Mouse (Mus musculus): ENCODE measurements around the gene Dao. TPM values are rescaled to one million over a fixed set of nuclear protein-coding genes. Genes with fewer than 3 reads are reported as not detected.

Gene Dao
- polyA plus RNA-seq, 1 experiment from 2014 or later: not detected

DNA sequence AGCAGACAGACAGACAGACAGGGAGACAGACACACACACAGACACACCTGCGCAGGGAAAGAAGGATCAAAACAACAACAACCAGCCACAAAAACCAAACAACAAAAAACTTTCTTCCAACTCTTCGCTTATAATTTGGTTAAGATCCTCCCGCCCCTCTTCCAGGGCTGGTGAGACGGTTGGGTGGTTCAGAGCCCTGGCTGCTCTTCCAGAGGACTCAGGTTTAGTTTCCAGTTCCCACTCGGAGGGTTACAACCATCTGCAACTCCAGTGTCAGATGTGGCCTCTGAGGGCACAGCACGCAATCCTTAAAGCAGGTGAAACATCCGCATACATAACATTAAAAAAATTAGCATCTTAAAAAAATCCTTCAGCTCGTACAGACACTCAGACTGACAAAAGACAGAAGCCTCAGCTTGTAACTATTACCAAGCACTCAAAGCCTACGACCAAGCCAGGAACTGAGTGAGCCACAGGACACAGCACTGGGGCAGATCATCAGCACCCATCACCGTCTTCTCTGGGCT lies 32.0 kb upstream of the Dao start:
- Histone ChIP-seq H3K36me3 (peaks cover 8% of the 10 kb centered on the region), H3K4me1 (replicated peaks) (peaks cover 45% of the 10 kb centered on the region), H3K4me3 (no peak overlapping the region), H3K9ac (no peak overlapping the region), H3K4me2 (no peak overlapping the region), H3K27me3 (no peaks in the 10 kb centered on the region), H3K27ac (no peak overlapping the region), H3K9me3 (replicated peaks) (no peaks in the 10 kb centered on the region)
- ATAC-seq (replicated peaks; ENCODE audit: insufficient number of reproducible peaks, insufficient read depth, low FRiP score, low read depth): no peak
- WGBS: 77% methylated on average over 10 of the region's 10 CpGs

DNA sequence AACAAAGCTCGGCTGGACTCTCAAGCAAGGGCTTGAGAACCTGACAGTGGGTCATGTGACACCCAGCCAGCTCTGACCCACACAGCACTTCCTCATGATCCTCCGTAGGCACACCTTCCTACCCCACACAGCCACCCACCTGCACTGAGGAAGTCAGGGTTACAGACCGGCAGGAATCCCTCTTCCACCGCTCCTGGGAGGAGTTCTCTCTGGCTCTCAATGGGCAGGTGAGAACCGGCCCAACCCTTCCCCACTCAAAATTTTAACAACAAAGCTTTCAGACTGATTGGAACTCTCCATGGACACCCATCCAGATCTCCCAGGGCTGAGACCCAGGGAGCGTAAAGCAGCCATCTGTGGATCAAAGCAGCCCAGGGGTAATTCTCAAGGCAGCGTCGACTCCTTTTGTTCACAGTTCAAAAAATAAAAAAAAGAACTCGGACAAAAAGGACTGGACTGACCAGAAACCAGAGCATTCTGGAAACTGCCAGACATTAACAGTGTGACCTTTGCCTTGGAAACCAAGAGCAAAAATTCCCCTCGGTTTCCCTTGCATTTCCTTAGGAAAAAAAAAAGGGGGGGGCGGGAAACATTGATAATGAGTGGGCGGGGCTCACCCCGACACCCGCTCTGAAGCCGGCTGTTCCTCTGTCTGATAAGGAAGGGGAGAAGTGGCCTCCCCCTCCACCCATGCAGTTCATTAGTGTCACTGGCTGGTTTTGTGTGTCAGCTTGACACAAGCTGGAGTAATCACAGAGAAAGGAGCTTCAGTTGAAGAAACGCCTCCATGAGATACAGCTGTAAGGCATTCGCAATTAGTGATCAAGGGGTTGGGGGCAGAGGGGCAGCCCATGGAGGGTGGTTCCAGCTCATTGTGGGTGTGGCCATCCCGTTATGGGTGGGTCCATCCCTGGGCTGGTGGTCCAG lies 30.7 kb upstream of the Dao start:
- H3K4me2 ChIP-seq: peak overlapping the region; percentile 47; the same call in 1 of the 2 replicates
- 0 out of 2 replicates have a peak, but pooled peaks have one; percentile 34 for ATAC-seq (replicated peaks; ENCODE audit: insufficient number of reproducible peaks, insufficient read depth, low FRiP score, low read depth)
- H3K4me1 ChIP-seq (replicated peaks): peaks cover 53% of the 10 kb centered on the region
- peaks cover 8% of the 10 kb centered on the region for H3K36me3 ChIP-seq
- peak overlapping the region; percentile 73 for H3K27ac ChIP-seq
- H3K9me3 ChIP-seq (replicated peaks): no peaks in the 10 kb centered on the region
- 29% methylated on average over 18 of the region's 18 CpGs for WGBS
- no peaks in the 10 kb centered on the region for H3K27me3 ChIP-seq
- no peak overlapping the region for H3K9ac ChIP-seq
- H3K4me3 ChIP-seq: no peak overlapping the region

DNA sequence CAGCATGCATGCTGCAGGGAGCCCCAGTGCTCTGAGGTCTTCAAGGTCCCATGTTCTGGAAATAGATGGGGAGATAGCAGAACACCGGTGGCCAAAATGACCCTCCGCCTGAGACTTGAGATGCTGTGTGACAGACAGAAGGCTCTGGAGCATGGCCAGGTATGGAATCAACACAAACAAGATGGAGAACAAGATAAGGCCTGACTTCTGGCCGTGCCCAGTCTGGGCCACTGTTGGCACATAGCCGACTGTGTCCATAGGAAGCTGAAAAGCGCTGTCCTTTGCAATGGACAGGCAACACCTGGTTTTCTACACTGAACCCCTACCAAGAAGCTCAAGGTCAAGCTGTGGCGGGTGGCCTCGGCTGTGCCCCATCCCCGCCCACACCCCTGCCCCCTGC lies 29.7 kb upstream of the Dao start:
- H3K27ac ChIP-seq: peak overlapping the region; percentile 73
- ATAC-seq (replicated peaks; ENCODE audit: insufficient number of reproducible peaks, insufficient read depth, low FRiP score, low read depth): no peak
- H3K36me3 ChIP-seq: peaks cover 3% of the 10 kb centered on the region; the same call in 1 of the 2 replicates
- H3K4me3 ChIP-seq: no peak overlapping the region
- no peaks in the 10 kb centered on the region for H3K27me3 ChIP-seq
- H3K4me1 ChIP-seq (replicated peaks): peaks cover 53% of the 10 kb centered on the region
- H3K9me3 ChIP-seq (replicated peaks): no peaks in the 10 kb centered on the region
- peak overlapping the region; percentile 47; the same call in 1 of the 2 replicates for H3K4me2 ChIP-seq
- no peak overlapping the region for H3K9ac ChIP-seq
- 66% methylated on average over 8 of the region's 8 CpGs for WGBS

DNA sequence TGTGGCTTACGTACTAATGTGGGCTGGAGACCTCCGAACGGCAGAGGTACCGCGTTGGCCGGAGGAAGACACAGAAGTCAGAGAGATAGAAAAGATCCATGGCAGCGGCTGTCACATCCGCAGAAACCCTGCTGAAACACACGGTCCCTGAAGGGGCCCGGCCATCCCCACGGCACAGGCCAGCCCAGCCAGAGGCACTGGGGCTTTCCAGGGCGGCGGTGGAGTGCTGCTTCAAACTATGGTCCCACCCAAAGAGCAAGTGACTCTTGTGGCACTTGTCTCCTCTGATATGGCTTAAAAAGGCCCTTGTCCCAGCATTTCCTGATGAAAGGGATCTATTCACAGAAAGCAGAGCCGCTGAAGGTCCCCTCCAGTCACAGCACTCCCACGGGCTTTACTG lies 28.9 kb upstream of the Dao start:
- Histone ChIP-seq H3K9me3 (replicated peaks) (no peaks in the 10 kb centered on the region), H3K36me3 (0 out of 2 replicates have a peak, but pooled peaks cover 2% of the 10 kb centered on the region), H3K4me2 (peak overlapping the region; percentile 47), H3K4me1 (replicated peaks) (peaks cover 53% of the 10 kb centered on the region), H3K27ac (peak overlapping the region; percentile 73), H3K27me3 (no peaks in the 10 kb centered on the region), H3K4me3 (no peak overlapping the region), H3K9ac (peak overlapping the region; percentile 3; the same call in 1 of the 2 replicates)
- ATAC-seq (replicated peaks; ENCODE audit: insufficient number of reproducible peaks, insufficient read depth, low FRiP score, low read depth): no peak
- 25% methylated on average over 15 of the region's 15 CpGs for WGBS

DNA sequence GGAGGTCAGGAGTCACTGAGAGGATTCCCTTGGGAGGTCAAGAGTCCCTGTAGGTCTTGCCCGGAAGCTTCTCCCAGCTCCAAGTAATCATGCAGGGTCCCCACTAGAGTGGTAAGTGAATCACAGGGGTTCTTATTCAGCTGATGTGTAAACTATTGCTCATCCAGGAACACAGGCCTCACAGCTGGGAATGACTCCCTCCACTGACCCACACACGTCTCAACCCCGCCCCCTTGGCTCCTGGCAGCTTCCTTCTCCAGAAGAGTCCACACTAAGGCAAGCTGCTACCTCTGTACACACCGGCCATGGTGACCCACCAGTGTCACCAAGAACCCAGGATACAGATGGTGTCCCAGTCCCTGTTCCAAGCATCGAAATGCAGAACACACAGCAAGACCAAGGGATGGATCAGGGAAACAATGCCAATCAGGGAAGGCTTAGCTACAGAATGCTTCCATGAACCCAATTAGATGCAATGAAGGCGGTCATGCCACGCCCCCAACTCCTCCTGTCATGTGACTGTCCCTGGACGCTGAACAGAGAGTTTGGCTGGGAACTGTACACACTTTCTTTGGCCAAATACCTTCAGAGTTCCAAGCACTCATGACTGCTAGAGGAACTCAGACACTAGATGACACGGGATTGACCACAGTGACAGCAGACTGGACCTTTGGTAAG lies 27.8 kb upstream of the Dao start:
- Histone ChIP-seq H3K4me3 (no peak overlapping the region), H3K9ac (no peak overlapping the region), H3K36me3 (no peaks in the 10 kb centered on the region), H3K27me3 (no peaks in the 10 kb centered on the region), H3K9me3 (replicated peaks) (no peaks in the 10 kb centered on the region), H3K4me2 (no peak overlapping the region), H3K4me1 (replicated peaks) (peaks cover 56% of the 10 kb centered on the region), H3K27ac (peak overlapping the region; percentile 73)
- ATAC-seq (replicated peaks; ENCODE audit: insufficient number of reproducible peaks, insufficient read depth, low FRiP score, low read depth): peak; percentile 19; the same call in 1 of the 2 replicates
- WGBS: 54% methylated on average over 9 of the region's 9 CpGs

DNA sequence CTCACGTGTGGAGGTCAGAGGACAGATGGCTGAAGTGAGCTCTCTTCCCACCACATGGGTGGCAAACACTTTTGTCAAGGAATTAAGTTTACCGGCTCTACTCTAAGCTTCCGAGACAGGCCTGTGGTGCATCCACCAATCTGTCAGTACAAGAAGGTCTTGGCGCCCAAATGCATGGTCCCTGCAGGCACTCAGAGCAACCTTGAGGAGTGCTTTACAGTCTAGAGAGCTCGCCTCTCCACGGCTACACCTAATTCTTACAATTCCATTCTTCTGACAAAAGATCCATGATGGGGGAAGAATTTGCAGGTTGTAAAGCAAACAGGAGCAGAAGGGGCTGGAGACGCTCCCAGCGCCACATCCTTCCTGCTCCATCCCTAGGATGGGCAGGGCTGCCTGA lies 26.9 kb upstream of the Dao start:
- no peak for ATAC-seq (replicated peaks; ENCODE audit: insufficient number of reproducible peaks, insufficient read depth, low FRiP score, low read depth)
- Histone ChIP-seq H3K4me3 (no peak overlapping the region), H3K4me2 (no peak overlapping the region), H3K9ac (no peak overlapping the region), H3K27me3 (no peaks in the 10 kb centered on the region), H3K4me1 (replicated peaks) (peaks cover 56% of the 10 kb centered on the region), H3K9me3 (replicated peaks) (no peaks in the 10 kb centered on the region), H3K36me3 (no peaks in the 10 kb centered on the region; the same call in 1 of the 2 replicates), H3K27ac (no peak overlapping the region)
- 82% methylated on average over 8 of the region's 8 CpGs for WGBS

DNA sequence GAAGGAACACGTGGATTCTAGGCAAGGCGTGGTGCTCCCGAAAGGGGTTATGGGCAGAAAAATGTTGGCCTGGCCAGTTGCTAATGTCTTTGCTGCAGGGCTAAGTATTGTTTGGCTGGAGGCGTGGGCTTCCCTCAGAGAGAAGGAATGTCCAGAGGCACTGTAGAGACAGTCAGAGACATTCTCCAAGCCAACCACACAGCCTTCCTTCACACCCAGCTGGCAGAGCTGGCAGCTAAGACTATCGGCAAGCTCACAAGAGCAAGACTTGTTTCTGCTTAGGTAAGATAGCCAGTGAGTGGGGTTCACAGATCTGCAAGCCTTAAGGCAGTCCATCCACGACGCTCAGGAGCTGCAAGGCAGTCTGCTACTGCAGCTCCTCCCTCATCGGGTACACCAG lies 26.2 kb upstream of the Dao start:
- Histone ChIP-seq H3K4me1 (replicated peaks) (peaks cover 58% of the 10 kb centered on the region), H3K27ac (0 out of 2 replicates have a peak overlapping the region, but pooled peaks have one; percentile 24), H3K9ac (no peak overlapping the region), H3K4me2 (no peak overlapping the region), H3K4me3 (no peak overlapping the region), H3K27me3 (no peaks in the 10 kb centered on the region), H3K9me3 (replicated peaks) (no peaks in the 10 kb centered on the region), H3K36me3 (no peaks in the 10 kb centered on the region; the same call in 1 of the 2 replicates)
- WGBS: 64% methylated on average over 8 of the region's 8 CpGs
- no peak for ATAC-seq (replicated peaks; ENCODE audit: insufficient number of reproducible peaks, insufficient read depth, low FRiP score, low read depth)

DNA sequence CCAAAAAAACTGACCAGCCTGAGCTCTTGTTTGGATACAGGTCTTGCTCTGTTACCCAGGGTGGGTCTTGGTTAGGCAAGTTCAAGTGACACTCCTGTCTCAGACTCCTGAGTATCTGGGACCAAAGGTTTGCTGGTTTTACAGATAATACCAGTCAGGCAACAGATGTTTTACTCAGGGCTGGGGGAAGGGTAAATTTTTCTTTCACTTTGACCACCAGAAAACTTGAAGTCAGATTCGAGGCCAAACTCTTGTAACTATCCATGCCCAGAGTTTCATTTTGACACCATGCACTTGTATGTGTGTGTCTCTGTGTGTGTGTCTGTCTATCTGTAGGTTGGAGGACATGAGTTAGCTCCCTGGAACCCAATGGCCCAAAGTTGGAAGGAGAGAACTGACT lies 23.0 kb upstream of the Dao start:
- H3K9ac ChIP-seq: no peak overlapping the region
- no peaks in the 10 kb centered on the region for H3K27me3 ChIP-seq
- H3K27ac ChIP-seq: no peak overlapping the region
- ATAC-seq (replicated peaks; ENCODE audit: insufficient number of reproducible peaks, insufficient read depth, low FRiP score, low read depth): no peak
- WGBS: 83% methylated on average over 1 of the region's 1 CpGs
- peaks cover 42% of the 10 kb centered on the region for H3K4me1 ChIP-seq (replicated peaks)
- H3K4me2 ChIP-seq: no peak overlapping the region
- no peaks in the 10 kb centered on the region; the same call in 1 of the 2 replicates for H3K36me3 ChIP-seq
- H3K9me3 ChIP-seq (replicated peaks): no peaks in the 10 kb centered on the region
- no peak overlapping the region for H3K4me3 ChIP-seq

DNA sequence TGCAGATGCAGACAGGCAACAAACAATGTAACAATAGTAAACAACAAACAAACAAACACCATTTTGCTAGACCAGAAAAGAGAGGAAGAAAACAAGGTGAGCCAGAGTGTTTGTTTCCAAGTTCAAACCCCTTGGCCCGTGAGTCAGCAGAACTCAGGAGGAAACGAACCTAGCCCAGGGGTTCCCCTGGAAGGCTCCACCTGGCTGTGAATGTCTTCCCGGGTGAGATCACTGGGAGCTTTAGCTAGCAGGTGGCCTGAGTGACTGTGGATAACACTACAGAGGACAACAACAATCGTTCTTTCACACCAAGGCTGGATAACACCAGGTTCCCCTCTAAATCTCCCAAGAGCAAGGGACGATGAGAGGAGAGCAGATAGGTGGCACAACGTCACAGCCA lies 22.3 kb upstream of the Dao start:
- H3K4me2 ChIP-seq: no peak overlapping the region
- H3K9ac ChIP-seq: no peak overlapping the region
- H3K36me3 ChIP-seq: no peaks in the 10 kb centered on the region; the same call in 1 of the 2 replicates
- no peaks in the 10 kb centered on the region for H3K27me3 ChIP-seq
- 74% methylated on average over 6 of the region's 6 CpGs for WGBS
- no peak for ATAC-seq (replicated peaks; ENCODE audit: insufficient number of reproducible peaks, insufficient read depth, low FRiP score, low read depth)
- no peaks in the 10 kb centered on the region for H3K9me3 ChIP-seq (replicated peaks)
- no peak overlapping the region for H3K4me3 ChIP-seq
- no peak overlapping the region for H3K27ac ChIP-seq
- peaks cover 42% of the 10 kb centered on the region for H3K4me1 ChIP-seq (replicated peaks)

DNA sequence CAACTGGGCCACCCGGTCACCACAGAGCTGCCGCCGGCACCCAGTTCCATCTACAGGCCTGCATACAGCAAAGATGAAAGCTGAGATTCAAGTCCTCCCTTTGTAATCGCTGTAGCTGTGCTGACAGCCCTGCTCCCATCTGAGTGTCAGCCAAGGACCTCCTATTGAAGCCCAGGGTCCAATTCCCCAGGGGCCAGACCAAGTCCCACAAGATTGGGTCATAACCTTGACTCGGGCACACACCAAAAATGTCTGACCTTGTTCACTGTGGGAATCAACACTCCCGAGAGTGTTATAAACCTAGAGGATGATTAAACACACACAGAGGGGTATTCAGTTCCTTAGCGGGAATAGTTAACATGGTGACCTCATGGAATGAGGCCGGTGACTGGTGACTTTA lies 21.7 kb upstream of the Dao start:
- Histone ChIP-seq H3K27ac (no peak overlapping the region), H3K4me3 (no peak overlapping the region), H3K4me1 (replicated peaks) (peaks cover 42% of the 10 kb centered on the region), H3K9ac (no peak overlapping the region), H3K4me2 (no peak overlapping the region), H3K9me3 (replicated peaks) (no peaks in the 10 kb centered on the region), H3K36me3 (no peaks in the 10 kb centered on the region; the same call in 1 of the 2 replicates), H3K27me3 (no peaks in the 10 kb centered on the region)
- 56% methylated on average over 8 of the region's 8 CpGs for WGBS
- ATAC-seq (replicated peaks; ENCODE audit: insufficient number of reproducible peaks, insufficient read depth, low FRiP score, low read depth): no peak

DNA sequence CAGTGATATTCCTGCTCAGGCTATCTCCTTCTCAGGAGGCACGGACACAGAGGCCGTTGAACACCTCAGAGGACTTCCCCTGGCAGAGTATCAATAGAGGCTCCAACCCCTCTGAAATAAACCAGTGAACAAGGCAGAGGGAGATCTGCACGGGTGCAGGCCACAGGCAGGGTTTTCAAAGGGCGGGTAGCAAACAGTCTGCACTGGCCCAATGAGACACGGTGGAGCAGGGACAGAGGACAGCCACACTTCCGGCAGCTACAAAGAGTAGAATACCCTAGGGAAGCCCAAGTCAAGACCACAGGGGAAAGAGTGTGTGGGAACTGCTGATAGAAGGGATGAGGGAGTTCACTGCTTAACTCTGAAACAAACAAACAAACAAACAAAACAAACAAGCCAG lies 20.0 kb upstream of the Dao start:
- no peak overlapping the region for H3K4me2 ChIP-seq
- ATAC-seq (replicated peaks; ENCODE audit: insufficient number of reproducible peaks, insufficient read depth, low FRiP score, low read depth): no peak
- H3K27me3 ChIP-seq: no peaks in the 10 kb centered on the region
- 37% methylated on average over 6 of the region's 6 CpGs for WGBS
- H3K9me3 ChIP-seq (replicated peaks): no peaks in the 10 kb centered on the region
- H3K27ac ChIP-seq: no peak overlapping the region
- no peak overlapping the region for H3K9ac ChIP-seq
- H3K36me3 ChIP-seq: no peaks in the 10 kb centered on the region; the same call in 1 of the 2 replicates
- H3K4me1 ChIP-seq (replicated peaks): peaks cover 38% of the 10 kb centered on the region
- no peak overlapping the region for H3K4me3 ChIP-seq
